Mouse (Mus musculus) hindbrain, embryonic 14.5 days (tissue): ENCODE measurements at regions not wholly inside any gene's neighbourhood (a gene's known extent, or its start where the extent isn't known, plus 50 kb on each side); places are given as distances from the start of the nearest gene placed in this dataset.
A peak's percentile ranks its signal among the peaks of the same experiment; 100 is the strongest.

Experiments
- ATAC-seq: fragments of 200-750 bp; cut with Nextera tagmentation; 2 replicates; pipeline ENCODE4 v1.8.0; 2017; ENCODE audit warnings: moderate number of reproducible peaks, mild to moderate bottlenecking, moderate TSS enrichment, moderate library complexity; ENCODE audit not compliant: low FRiP score
- DNase-seq: peaks from one replicate; pipeline ENCODE4 v3.0.0-alpha.2; 2015; ENCODE audit warnings: low spot score
- H3K27ac ChIP-seq: fragments of 300-500 bp; sonication (generic); 2 replicates; pipeline ENCODE4 v1.5.1; 2014; ENCODE audit warnings: mild to moderate bottlenecking, moderate library complexity
- H3K27me3 ChIP-seq: fragments of 300-500 bp; sonication (generic); 2 replicates; pipeline ENCODE4 v1.6.1; 2014; ENCODE audit warnings: mild to moderate bottlenecking, low read length, mixed read lengths; ENCODE audit not compliant: control insufficient read depth, insufficient read depth
- H3K36me3 ChIP-seq: fragments of 300-500 bp; sonication (generic); replicated peaks from 2 replicates; pipeline ENCODE4 v1.6.1; 2014; ENCODE audit not compliant: control insufficient read depth, insufficient read depth
- H3K4me1 ChIP-seq: fragments of 300-500 bp; sonication (generic); replicated peaks from 2 replicates; pipeline ENCODE4 v1.6.1; 2014; ENCODE audit warnings: antibody characterized with exemption, low read length, mixed read lengths; ENCODE audit not compliant: control insufficient read depth, insufficient read depth
- H3K4me2 ChIP-seq: fragments of 300-500 bp; sonication (generic); replicated peaks from 2 replicates; pipeline ENCODE4 v1.6.1; 2014; ENCODE audit warnings: mild to moderate bottlenecking, moderate library complexity
- H3K4me3 ChIP-seq: fragments of 300-500 bp; sonication (generic); replicated peaks from 2 replicates; pipeline ENCODE4 v1.5.1; 2014; ENCODE audit warnings: mild to moderate bottlenecking, low read length
- H3K9ac ChIP-seq: fragments of 300-500 bp; sonication (generic); 2 replicates; pipeline ENCODE4 v1.6.1; 2014
- H3K9me3 ChIP-seq: fragments of 300-500 bp; sonication (generic); 2 replicates; pipeline ENCODE4 v1.6.1; 2016; ENCODE audit warnings: low read length; ENCODE audit not compliant: control insufficient read depth
- WGBS: fragments of 180-500 bp; shearing (Covaris S2); extraction: QIAGEN DNeasy Blood & Tissue Kit; methylation state at CpG from one replicate; pipeline ENCODE4 v1.1.7; 2014; 5-methylcytosine and 5-hydroxymethylcytosine counted together

GRCm38 (mm10) chr2:48563636-48564035 is 250.3 kb upstream of the Acvr2a start:
- no peak overlapping the region for H3K4me2 ChIP-seq
- no peaks in the 10 kb centered on the region for H3K27me3 ChIP-seq
- 83% methylated on average over 3 of the region's 3 CpGs for WGBS
- H3K36me3 ChIP-seq, result no peaks in the 10 kb centered on the region
- H3K4me1 ChIP-seq, result no peaks in the 10 kb centered on the region
- no peak overlapping the region for H3K27ac ChIP-seq
- no peak overlapping the region for H3K4me3 ChIP-seq
- H3K9me3 ChIP-seq, result no peaks in the 10 kb centered on the region
- ATAC-seq (no peak), DNase-seq (no peak)
- H3K9ac ChIP-seq, result no peak overlapping the region

- no peak for ATAC-seq
- Histone ChIP-seq H3K9ac (no peak overlapping the region), H3K27me3 (no peaks in the 10 kb centered on the region), H3K4me2 (no peak overlapping the region), H3K9me3 (no peaks in the 10 kb centered on the region), H3K4me3 (no peak overlapping the region), H3K36me3 (no peaks in the 10 kb centered on the region), H3K27ac (no peak overlapping the region), H3K4me1 (no peaks in the 10 kb centered on the region)
- DNase-seq, result no peak
- WGBS, result 84% methylated on average over 4 of the region's 4 CpGs
Observed at GRCm38 (mm10) chr2:48564170-48564569, 249.7 kb upstream of the Acvr2a start.

GRCm38 (mm10) chr2:48567871-48568270 is 246.0 kb upstream of the Acvr2a start:
- H3K36me3 ChIP-seq, result no peaks in the 10 kb centered on the region
- H3K4me3 ChIP-seq, result no peak overlapping the region
- 73% methylated on average over 6 of the region's 6 CpGs for WGBS
- DNase-seq (no peak), ATAC-seq (no peak)
- H3K9me3 ChIP-seq, result no peaks in the 10 kb centered on the region
- no peak overlapping the region for H3K4me2 ChIP-seq
- H3K4me1 ChIP-seq, result no peaks in the 10 kb centered on the region
- H3K9ac ChIP-seq, result no peak overlapping the region
- H3K27ac ChIP-seq, result no peak overlapping the region
- H3K27me3 ChIP-seq, result no peaks in the 10 kb centered on the region

GRCm38 (mm10) chr2:48586162-48586830 is 227.6 kb upstream of the Acvr2a start:
- WGBS, result 23% methylated on average over 7 of the region's 7 CpGs
- peaks cover 9% of the 10 kb centered on the region; the same call in 1 of the 2 replicates for H3K4me1 ChIP-seq
- no peaks in the 10 kb centered on the region for H3K27me3 ChIP-seq
- H3K9me3 ChIP-seq, result no peaks in the 10 kb centered on the region
- no peak for DNase-seq
- H3K4me3 ChIP-seq, result no peak overlapping the region
- no peaks in the 10 kb centered on the region for H3K36me3 ChIP-seq
- ATAC-seq, result peak; percentile 62; the same call in 1 of the 2 replicates
- no peak overlapping the region for H3K9ac ChIP-seq
- no peak overlapping the region for H3K27ac ChIP-seq
- no peak overlapping the region for H3K4me2 ChIP-seq

- H3K4me2 ChIP-seq, result no peak overlapping the region
- no peak for ATAC-seq
- 42% methylated on average over 4 of the region's 4 CpGs for WGBS
Observed at GRCm38 (mm10) chr2:48586831-48587169, 227.1 kb upstream of the Acvr2a start.

GRCm38 (mm10) chr2:48589709-48590108 is 224.2 kb upstream of the Acvr2a start:
- Histone ChIP-seq H3K4me3 (no peak overlapping the region), H3K27ac (no peak overlapping the region), H3K27me3 (no peaks in the 10 kb centered on the region), H3K36me3 (no peaks in the 10 kb centered on the region), H3K9ac (no peak overlapping the region), H3K9me3 (no peaks in the 10 kb centered on the region), H3K4me2 (no peak overlapping the region), H3K4me1 (peaks cover 9% of the 10 kb centered on the region; the same call in 1 of the 2 replicates)
- DNase-seq (no peak), ATAC-seq (no peak)

More at GRCm38 (mm10) chr2:48586831-48587169, 227.1 kb upstream of the Acvr2a start:
- DNase-seq, result no peak
- no peaks in the 10 kb centered on the region for H3K36me3 ChIP-seq
- peaks cover 9% of the 10 kb centered on the region; the same call in 1 of the 2 replicates for H3K4me1 ChIP-seq
- no peaks in the 10 kb centered on the region for H3K9me3 ChIP-seq
- no peak overlapping the region for H3K27ac ChIP-seq
- H3K27me3 ChIP-seq, result no peaks in the 10 kb centered on the region
- H3K9ac ChIP-seq, result no peak overlapping the region
- H3K4me3 ChIP-seq, result no peak overlapping the region

- 25% methylated on average over 5 of the region's 5 CpGs for WGBS
- no peaks in the 10 kb centered on the region for H3K9me3 ChIP-seq
- no peaks in the 10 kb centered on the region for H3K36me3 ChIP-seq
- ATAC-seq (no peak), DNase-seq (no peak)
- H3K4me3 ChIP-seq, result no peak overlapping the region
- no peaks in the 10 kb centered on the region for H3K27me3 ChIP-seq
- no peaks in the 10 kb centered on the region for H3K4me1 ChIP-seq
- no peak overlapping the region for H3K4me2 ChIP-seq
- no peak overlapping the region for H3K27ac ChIP-seq
- no peak overlapping the region for H3K9ac ChIP-seq
Observed at GRCm38 (mm10) chr2:48597793-48598583, 215.9 kb upstream of the Acvr2a start.

- Histone ChIP-seq H3K4me2 (no peak overlapping the region), H3K27ac (no peak overlapping the region), H3K27me3 (no peaks in the 10 kb centered on the region), H3K9ac (no peak overlapping the region), H3K4me3 (no peak overlapping the region), H3K36me3 (no peaks in the 10 kb centered on the region), H3K9me3 (no peaks in the 10 kb centered on the region), H3K4me1 (no peaks in the 10 kb centered on the region)
- ATAC-seq (no peak), DNase-seq (no peak)
- WGBS, result 69% methylated on average over 5 of the region's 5 CpGs
Observed at GRCm38 (mm10) chr2:48599367-48599766, 214.5 kb upstream of the Acvr2a start.

GRCm38 (mm10) chr2:48601855-48602254 is 212.1 kb upstream of the Acvr2a start:
- H3K27ac ChIP-seq, result no peak overlapping the region
- H3K4me3 ChIP-seq, result no peak overlapping the region
- no peaks in the 10 kb centered on the region for H3K9me3 ChIP-seq
- H3K4me1 ChIP-seq, result no peaks in the 10 kb centered on the region
- H3K27me3 ChIP-seq, result no peaks in the 10 kb centered on the region
- whole genome bisulfite sequencing, result 51% methylated on average over 8 of the region's 8 CpGs
- H3K9ac ChIP-seq, result no peak overlapping the region
- no peaks in the 10 kb centered on the region for H3K36me3 ChIP-seq
- ATAC-seq (no peak), DNase-seq (no peak)
- H3K4me2 ChIP-seq, result no peak overlapping the region
